Mouse (Mus musculus) liver, embryonic 13.5 days (tissue): Measurements from ENCODE around the gene Manba. TPM values are rescaled to one million over a fixed set of nuclear protein-coding genes. Genes with fewer than 3 reads are reported as not detected.
"Not testable (repeated sequence)": the region's sequence is repeated elsewhere in the genome, so short reads cannot be mapped to it uniquely, and the experiment has no call there.

Experiments used
- ATAC-seq: fragments of 200-750 bp; cut with Nextera tagmentation; 2 replicates; pipeline ENCODE4 v1.8.0; 2017; ENCODE audit warnings: low read depth, mild to moderate bottlenecking, moderate number of reproducible peaks, moderate library complexity
- DNase-seq: peaks from one replicate; pipeline ENCODE4 v3.0.0; 2022
- H3K27ac ChIP-seq: fragments of 300-500 bp; sonication (generic); 2 replicates; pipeline ENCODE4 v1.5.1; 2015; ENCODE audit warnings: moderate library complexity, mild to moderate bottlenecking, inconsistent platforms
- H3K27me3 ChIP-seq: fragments of 300-500 bp; sonication (generic); 2 replicates; pipeline ENCODE4 v1.6.1; 2015; ENCODE audit warnings: mild to moderate bottlenecking, inconsistent platforms
- H3K36me3 ChIP-seq: fragments of 300-500 bp; sonication (generic); 2 replicates; pipeline ENCODE4 v1.6.1; 2015; ENCODE audit warnings: mild to moderate bottlenecking, inconsistent platforms
- H3K4me1 ChIP-seq: fragments of 300-500 bp; sonication (generic); replicated peaks from 2 replicates; pipeline ENCODE4 v1.6.1; 2015; ENCODE audit warnings: inconsistent platforms
- H3K4me2 ChIP-seq: fragments of 300-500 bp; sonication (generic); 2 replicates; pipeline ENCODE4 v1.6.1; 2015; ENCODE audit warnings: inconsistent platforms, mild to moderate bottlenecking, moderate library complexity
- H3K4me3 ChIP-seq: fragments of 300-500 bp; sonication (generic); replicated peaks from 2 replicates; pipeline ENCODE4 v1.5.1; 2015; ENCODE audit warnings: mild to moderate bottlenecking, inconsistent platforms
- H3K9ac ChIP-seq: fragments of 300-500 bp; sonication (generic); 2 replicates; pipeline ENCODE4 v1.6.1; 2015; ENCODE audit warnings: mild to moderate bottlenecking, inconsistent platforms
- H3K9me3 ChIP-seq: fragments of 300-500 bp; sonication (generic); replicated peaks from 2 replicates; pipeline ENCODE4 v1.6.1; 2016; ENCODE audit warnings: inconsistent platforms
- WGBS: fragments of 180-500 bp; shearing (Covaris S2); methylation state at CpG from one replicate; pipeline ENCODE4 v1.1.7; 2015; ENCODE audit not compliant: insufficient replicate concordance; 5-methylcytosine and 5-hydroxymethylcytosine counted together
- polyA plus RNA-seq: library from polyadenylated mRNA; unstranded; fragments of >200 nt; fragmentation: Nextera tagmentation; extraction: Ambion mirVana; gene quantifications from 2 replicates; pipeline ENCODE4 v1.2.1, GENCODE M21; 2015

Gene Manba
- polyA plus RNA-seq, 1 experiment from 2014 or later, result 4.9 TPM

DNA sequence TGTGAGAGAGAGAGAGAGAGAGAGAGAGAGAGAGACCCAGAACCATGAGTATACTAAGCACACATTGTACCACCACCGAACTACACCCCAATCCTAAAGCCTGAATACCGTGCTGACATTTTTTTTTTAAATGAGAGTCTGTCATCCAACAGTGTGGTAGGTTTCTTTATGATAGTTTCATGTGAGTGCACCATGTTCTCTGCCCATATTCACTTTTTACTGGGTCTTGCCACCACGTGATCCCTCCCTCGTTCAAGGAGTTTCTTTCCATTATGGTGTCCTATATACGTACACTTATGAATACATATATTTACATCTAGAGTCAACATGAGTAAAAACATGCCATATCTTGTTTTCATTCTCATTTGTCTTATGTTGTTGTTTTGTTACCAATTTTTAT lies 940 bp downstream of the Manba start:
- 52% methylated on average over 5 of the region's 5 CpGs for WGBS
- H3K9ac ChIP-seq, result peak overlapping the region; percentile 77; the same call in 1 of the 2 replicates
- no peak for DNase-seq

DNA sequence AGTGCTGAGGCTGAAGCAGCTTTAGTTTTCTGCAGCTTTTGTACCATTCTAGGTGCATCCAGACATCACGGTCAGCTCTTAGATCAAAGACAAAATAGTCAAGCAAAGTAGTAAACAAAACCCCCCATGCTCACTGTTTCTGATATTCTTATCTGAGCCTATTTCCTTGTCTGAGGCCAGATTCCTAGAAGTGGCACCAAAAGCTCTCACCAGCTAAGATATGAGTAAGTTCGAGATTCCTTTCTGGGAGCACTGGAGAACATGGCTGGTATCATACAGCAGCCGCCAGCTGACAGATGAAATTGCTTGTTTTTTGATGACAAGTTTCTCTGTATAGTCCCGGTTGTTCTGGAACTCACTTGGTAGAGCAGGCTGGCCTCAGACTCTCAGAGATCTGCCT lies 2.4 kb downstream of the Manba start:
- no peak overlapping the region for H3K27ac ChIP-seq
- H3K4me1 ChIP-seq, result peaks cover 14% of the 10 kb centered on the region
- no peak overlapping the region for H3K9ac ChIP-seq
- no peaks in the 10 kb centered on the region for H3K9me3 ChIP-seq
- H3K36me3 ChIP-seq, result 0 out of 2 replicates have a peak, but pooled peaks cover 8% of the 10 kb centered on the region
- H3K27me3 ChIP-seq, result no peaks in the 10 kb centered on the region
- 47% methylated on average over 4 of the region's 4 CpGs for WGBS
- ATAC-seq (no peak), DNase-seq (no peak)
- no peak overlapping the region for H3K4me2 ChIP-seq
- no peak overlapping the region for H3K4me3 ChIP-seq

More for the DNA sequence above, 940 bp downstream of the Manba start:
- H3K4me2 ChIP-seq, result peak overlapping the region; percentile 87
- no peaks in the 10 kb centered on the region for H3K27me3 ChIP-seq
- no peaks in the 10 kb centered on the region for H3K9me3 ChIP-seq
- H3K36me3 ChIP-seq, result 0 out of 2 replicates have a peak, but pooled peaks cover 8% of the 10 kb centered on the region
- H3K27ac ChIP-seq, result no peak overlapping the region
- peaks cover 14% of the 10 kb centered on the region for H3K4me1 ChIP-seq
- peak overlapping the region; percentile 72 for H3K4me3 ChIP-seq
- no peak for ATAC-seq

DNA sequence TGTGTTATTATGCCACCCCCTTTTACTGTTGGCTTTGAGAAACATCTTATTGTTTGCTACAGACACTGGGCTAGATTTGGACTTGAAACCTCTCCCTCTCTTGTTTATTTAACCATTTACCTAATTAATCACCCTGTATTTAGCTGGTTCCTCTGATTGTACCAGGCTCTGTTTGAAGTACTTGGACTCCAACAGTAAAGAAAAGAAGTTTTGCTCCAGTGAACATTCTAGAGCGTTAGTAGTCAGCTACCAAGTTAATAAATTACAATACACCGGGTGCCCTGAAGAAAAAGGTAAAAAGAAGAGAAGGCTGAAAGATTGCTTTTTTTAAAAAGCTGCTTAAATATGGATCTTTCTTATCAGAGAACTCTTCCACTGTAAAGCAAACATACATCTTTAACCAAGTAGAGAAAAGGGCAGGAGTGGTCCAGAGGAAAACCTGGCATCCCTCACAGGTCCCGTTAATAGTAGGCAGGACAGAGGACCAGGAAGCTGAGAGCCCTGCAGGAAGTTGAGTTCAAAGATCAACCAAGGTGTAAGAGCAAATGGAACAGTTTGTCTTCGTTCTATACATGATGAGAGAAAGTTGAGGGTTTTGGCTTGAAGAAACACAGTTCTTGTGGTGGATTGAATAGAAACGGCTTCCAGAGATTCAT lies 4.6 kb downstream of the Manba start:
- Histone ChIP-seq H3K9ac (no peak overlapping the region), H3K9me3 (no peaks in the 10 kb centered on the region), H3K36me3 (0 out of 2 replicates have a peak, but pooled peaks cover 8% of the 10 kb centered on the region), H3K27me3 (no peaks in the 10 kb centered on the region), H3K4me1 (peaks cover 11% of the 10 kb centered on the region), H3K4me3 (no peak overlapping the region), H3K27ac (no peak overlapping the region), H3K4me2 (no peak overlapping the region)
- DNase-seq (no peak), ATAC-seq (no peak)
- 71% methylated on average over 5 of the region's 5 CpGs for WGBS

DNA sequence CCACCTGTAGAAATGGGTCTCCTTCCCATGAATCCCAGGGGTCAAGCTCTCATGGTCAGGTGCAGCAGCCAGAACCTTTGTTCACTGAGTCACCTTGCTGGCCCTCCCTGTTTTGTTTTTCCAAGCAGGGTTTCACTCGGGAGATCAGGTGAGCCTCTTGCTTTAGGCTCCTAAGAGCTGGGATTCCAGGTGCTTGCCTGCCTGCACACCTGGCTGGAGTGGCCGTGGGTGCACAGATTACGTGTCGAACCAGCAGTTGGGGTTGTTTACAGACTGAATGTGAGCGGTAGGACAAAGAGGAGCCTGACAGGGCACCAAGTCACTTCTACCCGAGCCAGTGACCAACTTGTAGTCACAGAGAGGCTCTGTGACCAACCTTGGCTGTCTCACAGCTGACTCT lies 5.7 kb downstream of the Manba start:
- Histone ChIP-seq H3K4me2 (no peak overlapping the region), H3K9ac (no peak overlapping the region), H3K9me3 (no peaks in the 10 kb centered on the region), H3K4me3 (no peak overlapping the region), H3K36me3 (0 out of 2 replicates have a peak, but pooled peaks cover 8% of the 10 kb centered on the region), H3K27ac (no peak overlapping the region), H3K4me1 (0 out of 2 replicates have a peak, but pooled peaks cover under 1% of the 10 kb centered on the region), H3K27me3 (no peaks in the 10 kb centered on the region)
- DNase-seq (no peak), ATAC-seq (no peak)
- 79% methylated on average over 6 of the region's 6 CpGs for WGBS

GRCm38 (mm10) chr3:135493320-135493719 lies 7.9 kb downstream of the Manba start:
- H3K9me3 ChIP-seq, ATAC-seq, H3K27ac ChIP-seq, H3K4me1 ChIP-seq, H3K9ac ChIP-seq, H3K27me3 ChIP-seq, DNase-seq, H3K36me3 ChIP-seq, H3K4me2 ChIP-seq, H3K4me3 ChIP-seq: not testable (repeated sequence)
- WGBS, result 74% methylated on average over 7 of the region's 7 CpGs

DNA sequence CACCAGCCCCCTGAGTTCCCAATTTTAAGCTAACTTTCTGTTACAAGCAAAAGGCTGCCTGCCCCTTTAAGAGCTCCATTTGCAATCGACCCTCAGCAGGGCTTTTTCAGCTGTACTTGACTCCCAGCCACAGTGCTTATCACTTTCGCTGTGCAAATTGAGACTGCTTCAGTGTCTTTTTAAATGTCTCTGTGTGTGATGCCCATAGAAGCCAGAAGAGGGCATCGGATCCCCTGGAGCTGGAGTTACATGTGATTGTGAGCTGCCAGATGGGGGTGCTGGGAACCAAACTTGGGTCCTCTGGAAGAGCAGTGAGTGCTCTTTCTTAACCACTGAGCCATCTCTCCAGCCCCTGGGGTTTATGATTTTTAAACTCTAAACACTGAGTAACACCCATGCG lies 12.5 kb downstream of the Manba start:
- H3K4me2 ChIP-seq, ATAC-seq, H3K4me1 ChIP-seq, H3K27me3 ChIP-seq, H3K36me3 ChIP-seq, H3K4me3 ChIP-seq, H3K27ac ChIP-seq, DNase-seq, H3K9ac ChIP-seq, H3K9me3 ChIP-seq: not testable (repeated sequence)
- 73% methylated on average over 4 of the region's 4 CpGs for WGBS

DNA sequence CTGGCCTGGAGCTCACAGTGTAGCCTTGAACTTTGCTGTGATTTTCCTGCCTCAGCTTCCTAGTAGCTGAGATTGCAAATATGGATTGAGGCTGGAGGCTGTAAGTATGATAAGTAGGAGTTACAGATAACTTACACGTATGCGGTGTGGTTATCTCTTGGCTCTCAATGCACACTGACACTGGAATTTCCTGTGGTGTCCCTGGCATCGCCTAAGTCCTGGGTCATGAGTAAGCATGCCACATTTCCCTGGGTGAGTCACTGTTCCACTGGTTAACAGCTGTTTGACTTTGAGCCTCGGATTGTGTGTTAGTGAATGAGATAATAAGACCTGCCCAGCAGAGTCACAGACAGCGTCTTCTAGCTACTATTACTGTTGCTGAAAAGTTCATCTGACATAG lies 13.5 kb downstream of the Manba start:
- Histone ChIP-seq H3K4me1 (no peaks in the 10 kb centered on the region), H3K4me2 (no peak overlapping the region), H3K27ac (no peak overlapping the region), H3K9me3 (peaks cover 6% of the 10 kb centered on the region; the same call in 1 of the 2 replicates), H3K9ac (no peak overlapping the region), H3K36me3 (no peaks in the 10 kb centered on the region), H3K4me3 (no peak overlapping the region), H3K27me3 (no peaks in the 10 kb centered on the region)
- 19% methylated on average over 5 of the region's 5 CpGs for WGBS
- DNase-seq (no peak), ATAC-seq (peak; percentile 23; the same call in 1 of the 2 replicates)

- H3K4me2 ChIP-seq, result no peak overlapping the region
- no peak overlapping the region for H3K4me3 ChIP-seq
- ATAC-seq (no peak), DNase-seq (no peak)
- 71% methylated on average over 5 of the region's 5 CpGs for WGBS
- no peak overlapping the region for H3K9ac ChIP-seq
- H3K27me3 ChIP-seq, result no peaks in the 10 kb centered on the region
- H3K27ac ChIP-seq, result no peak overlapping the region
- H3K9me3 ChIP-seq, result peaks cover 3% of the 10 kb centered on the region; the same call in 1 of the 2 replicates
- H3K4me1 ChIP-seq, result no peaks in the 10 kb centered on the region
- no peaks in the 10 kb centered on the region for H3K36me3 ChIP-seq
These were observed 17.7 kb downstream of the Manba start for GRCm38 (mm10) chr3:135503160-135503559.

GRCm38 (mm10) chr3:135505369-135505909 lies 20.0 kb downstream of the Manba start:
- ATAC-seq, result no peak
- DNase-seq, result peak; percentile 46
- Histone ChIP-seq H3K27ac (no peak overlapping the region), H3K36me3 (no peaks in the 10 kb centered on the region), H3K9ac (no peak overlapping the region), H3K27me3 (no peaks in the 10 kb centered on the region), H3K4me2 (no peak overlapping the region), H3K9me3 (no peaks in the 10 kb centered on the region), H3K4me1 (no peaks in the 10 kb centered on the region), H3K4me3 (no peak overlapping the region)
- WGBS, result 53% methylated on average over 10 of the region's 10 CpGs

DNA sequence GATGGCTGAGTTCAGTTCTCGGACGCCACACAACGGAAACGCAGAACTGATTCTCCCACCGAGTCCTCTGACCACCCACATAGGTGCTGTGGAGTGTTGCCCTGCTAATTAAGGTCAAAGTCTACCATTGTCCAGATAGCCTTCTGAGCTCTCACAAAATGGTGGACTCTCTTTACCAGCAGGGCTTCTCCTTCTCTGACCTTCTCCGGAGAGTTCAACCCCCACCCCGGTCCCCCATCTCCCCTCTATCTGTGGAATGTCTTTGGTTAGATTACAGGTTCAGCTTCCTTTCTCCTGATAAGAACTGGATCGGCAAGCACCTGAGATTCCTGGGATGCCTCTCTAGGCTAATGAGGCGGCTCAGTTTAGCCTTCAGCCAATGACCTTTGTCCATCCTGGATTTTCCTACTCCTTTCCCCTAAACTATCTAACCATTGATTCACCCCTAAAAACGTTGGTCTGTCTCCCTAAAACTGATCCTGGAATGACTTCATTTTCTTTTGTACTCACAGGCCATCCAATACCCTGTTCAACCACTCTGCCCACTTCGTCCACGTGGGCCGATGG lies 20.6 kb downstream of the Manba start:
- H3K9me3 ChIP-seq, result no peaks in the 10 kb centered on the region
- no peak overlapping the region for H3K4me3 ChIP-seq
- H3K36me3 ChIP-seq, result no peaks in the 10 kb centered on the region
- no peaks in the 10 kb centered on the region for H3K27me3 ChIP-seq
- ATAC-seq, result no peak
- no peak overlapping the region for H3K4me2 ChIP-seq
- no peak for DNase-seq
- H3K27ac ChIP-seq, result no peak overlapping the region
- no peak overlapping the region for H3K9ac ChIP-seq
- no peaks in the 10 kb centered on the region for H3K4me1 ChIP-seq
- WGBS, result 81% methylated on average over 13 of the region's 13 CpGs

GRCm38 (mm10) chr3:135507506-135507905 lies 22.1 kb downstream of the Manba start:
- Histone ChIP-seq H3K4me1 (no peaks in the 10 kb centered on the region), H3K9ac (no peak overlapping the region), H3K36me3 (no peaks in the 10 kb centered on the region), H3K9me3 (no peaks in the 10 kb centered on the region), H3K4me2 (no peak overlapping the region), H3K27me3 (no peaks in the 10 kb centered on the region), H3K4me3 (no peak overlapping the region), H3K27ac (no peak overlapping the region)
- no peak for ATAC-seq
- no peak for DNase-seq
- 74% methylated on average over 7 of the region's 7 CpGs for WGBS
